Mouse (Mus musculus): ENCODE results near the gene Rimbp2.

The Rimbp2 gene

DNA sequence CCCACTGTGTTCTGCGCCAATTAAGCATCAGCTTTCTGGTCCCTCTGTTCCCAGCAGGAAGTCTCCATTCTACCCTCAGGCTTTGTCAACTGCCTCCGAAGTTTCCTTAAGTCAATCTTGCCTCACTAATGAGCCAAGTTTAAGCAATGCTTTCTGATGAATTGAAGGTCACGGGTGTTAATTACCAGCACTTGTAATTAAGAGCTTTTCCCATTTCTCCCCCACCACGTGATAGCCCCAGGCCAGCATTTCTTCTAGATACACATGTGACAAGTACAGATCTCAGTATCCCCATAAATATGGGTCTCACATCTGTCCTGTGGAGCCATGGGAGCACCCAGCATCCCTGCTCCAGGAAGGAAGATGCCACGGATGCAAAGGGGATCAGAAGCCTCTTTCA lies 20.5 kb downstream of the Rimbp2 start:
- DNase-seq, result no peak

DNA sequence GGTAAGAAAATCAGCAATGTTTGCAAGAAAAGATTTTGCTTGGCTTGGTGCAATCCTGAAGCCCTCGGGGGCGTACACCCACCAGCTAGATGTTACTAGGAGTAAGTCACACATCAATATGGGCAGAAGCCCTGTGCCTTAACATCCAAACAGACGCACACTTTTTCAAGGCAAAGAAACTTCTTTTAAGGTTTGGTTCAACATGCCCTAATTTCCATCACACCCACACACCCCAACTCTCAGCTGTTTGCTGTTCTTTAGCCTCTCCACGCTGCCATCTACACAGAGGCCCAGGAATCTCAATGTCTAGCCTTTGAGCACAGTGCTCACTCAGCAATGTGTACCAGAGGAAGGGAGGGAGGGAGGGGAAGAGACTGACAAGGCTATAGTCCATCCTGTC lies 28.2 kb downstream of the Rimbp2 start:
- DNase-seq, result no peak

DNA sequence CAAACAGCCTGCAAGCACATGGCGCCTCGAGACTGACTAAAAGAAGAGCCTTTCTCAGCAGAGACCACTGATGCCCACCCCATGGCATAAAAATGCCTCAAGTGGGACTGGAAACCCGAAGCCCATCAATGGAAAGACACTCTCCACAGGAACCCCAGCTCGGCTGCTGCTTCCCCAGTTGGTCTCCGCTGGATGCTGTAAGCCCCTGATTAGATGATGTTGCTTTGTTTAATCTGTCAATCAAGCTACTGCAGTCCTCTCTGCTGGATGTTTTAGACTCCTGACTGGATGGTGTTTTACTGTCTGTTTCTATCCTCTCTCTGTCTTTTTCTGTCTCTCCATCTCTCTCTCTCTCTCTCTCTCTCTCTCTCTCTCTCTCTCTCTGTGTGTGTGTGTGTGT lies 33.2 kb downstream of the Rimbp2 start:
- DNase-seq, result no peak

DNA sequence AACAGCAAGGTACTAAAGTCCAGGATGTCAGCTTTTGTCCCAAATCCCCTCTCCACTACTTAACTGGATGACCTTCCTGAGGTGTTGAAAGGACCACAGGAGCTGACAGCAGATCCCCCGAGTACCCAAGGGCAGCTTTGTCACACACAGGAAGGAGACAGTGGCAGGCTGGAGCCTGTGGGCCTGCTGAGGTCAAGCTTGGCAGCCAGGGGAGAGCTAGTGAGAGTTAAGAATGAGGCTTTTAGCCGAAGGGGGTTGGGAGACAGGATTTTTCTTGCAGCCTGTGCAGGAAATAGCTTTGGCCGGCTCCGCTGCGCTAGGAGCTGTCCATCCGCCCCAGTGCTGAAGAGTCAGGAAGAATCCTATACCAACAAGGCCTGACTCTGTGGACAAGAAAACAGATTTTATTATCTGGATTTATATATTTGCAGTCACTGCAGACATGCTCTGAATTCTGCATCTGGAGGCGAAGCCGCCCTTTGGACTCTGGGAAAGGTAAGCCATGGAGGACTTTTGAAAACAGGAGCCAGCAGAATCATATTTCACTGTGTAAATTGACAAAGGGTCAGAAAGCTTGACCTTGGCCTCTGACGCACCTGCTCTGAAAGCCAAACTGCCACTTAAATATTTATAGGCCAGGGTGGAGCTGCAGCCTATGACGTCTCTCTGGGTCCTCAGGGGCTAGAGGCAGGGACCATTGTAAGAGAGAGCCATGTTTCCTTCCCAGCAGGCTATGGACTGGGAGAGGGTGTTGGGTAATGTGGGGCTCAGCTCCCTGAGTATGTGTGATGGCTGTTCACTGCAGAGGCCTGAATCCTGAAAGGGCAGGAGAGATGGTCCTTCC lies 35.9 kb downstream of the Rimbp2 start:
- peak in 1 of 2 experiments; percentile 18 for DNase-seq

DNA sequence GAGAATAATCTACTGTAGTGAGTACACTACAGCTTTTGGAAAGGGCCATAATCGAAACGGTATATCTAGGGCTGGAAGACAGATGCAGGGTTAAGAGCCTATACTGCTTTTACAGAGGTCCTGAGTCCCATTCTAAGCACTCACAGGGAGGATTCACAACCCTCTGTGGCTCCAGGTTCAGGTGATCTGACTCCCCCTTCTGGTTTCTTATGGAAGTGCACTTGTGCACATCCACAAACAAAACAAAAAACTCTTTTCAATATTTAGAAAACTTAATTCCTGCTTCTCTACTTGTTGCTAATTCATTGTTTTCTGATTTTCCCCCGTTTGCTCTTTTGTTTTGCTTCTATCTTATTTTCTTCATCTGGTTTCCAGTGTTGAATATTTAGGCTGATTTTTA lies 39.5 kb downstream of the Rimbp2 start:
- no peak for DNase-seq

DNA sequence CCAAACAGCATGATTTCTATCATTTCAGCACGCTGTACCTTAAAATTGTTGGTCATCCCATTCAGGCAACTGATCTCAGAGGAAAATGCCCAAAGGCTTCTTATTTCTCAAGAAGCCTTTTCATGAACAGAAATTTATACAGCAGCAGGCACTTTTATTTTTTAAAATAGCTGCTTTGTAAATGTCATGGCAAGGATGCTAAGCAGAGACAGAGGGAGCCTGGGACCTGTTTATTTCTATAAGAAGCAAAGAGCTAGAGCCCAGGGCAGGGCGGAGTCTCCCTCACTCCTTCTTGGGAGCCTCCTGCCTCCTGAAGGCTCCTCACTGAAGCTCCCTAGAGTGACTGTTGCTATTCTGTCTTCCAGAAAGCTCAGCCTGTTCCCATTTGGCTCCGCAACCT lies 40.9 kb downstream of the Rimbp2 start:
- DNase-seq, result no peak

DNA sequence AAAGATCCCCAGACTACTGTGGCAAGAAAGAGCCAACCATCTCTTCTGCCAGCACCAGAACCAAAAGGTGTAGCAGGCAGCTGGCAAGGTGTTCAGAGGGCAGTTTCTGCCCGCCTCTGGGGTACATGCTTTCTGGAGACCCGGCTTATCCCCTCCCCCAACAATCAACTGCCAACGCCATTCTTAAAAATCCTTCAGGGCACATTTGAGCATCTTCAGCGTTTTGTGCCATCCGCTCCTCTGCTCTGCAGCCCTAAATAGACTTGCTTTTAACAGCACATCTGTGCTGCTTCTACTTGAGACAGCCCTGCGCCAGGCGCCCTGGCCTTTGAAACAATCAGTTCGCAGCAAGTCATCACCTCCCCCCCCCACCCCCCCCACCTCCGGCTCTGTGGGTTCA lies 41.7 kb downstream of the Rimbp2 start:
- DNase-seq, result no peak

DNA sequence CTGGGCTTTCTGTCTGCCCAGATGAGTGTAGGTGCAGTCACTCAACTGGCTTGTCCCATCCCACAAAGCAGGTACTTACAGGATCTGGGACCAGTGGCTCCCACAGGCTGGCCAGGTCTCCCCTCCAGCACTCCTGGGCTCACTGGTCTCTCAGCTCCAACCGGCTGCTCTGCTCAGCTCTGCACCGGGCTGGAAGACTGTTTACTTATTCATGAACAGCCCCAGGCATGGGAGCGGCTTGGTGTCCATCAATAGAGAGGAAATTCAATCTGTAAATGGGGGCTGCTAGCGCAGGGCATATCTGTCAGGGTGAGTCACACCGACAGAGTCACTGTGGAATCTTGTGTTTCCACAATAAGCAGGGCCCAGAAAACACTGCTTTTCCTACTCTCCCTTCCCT lies 49.2 kb downstream of the Rimbp2 start:
- no peak for DNase-seq

DNA sequence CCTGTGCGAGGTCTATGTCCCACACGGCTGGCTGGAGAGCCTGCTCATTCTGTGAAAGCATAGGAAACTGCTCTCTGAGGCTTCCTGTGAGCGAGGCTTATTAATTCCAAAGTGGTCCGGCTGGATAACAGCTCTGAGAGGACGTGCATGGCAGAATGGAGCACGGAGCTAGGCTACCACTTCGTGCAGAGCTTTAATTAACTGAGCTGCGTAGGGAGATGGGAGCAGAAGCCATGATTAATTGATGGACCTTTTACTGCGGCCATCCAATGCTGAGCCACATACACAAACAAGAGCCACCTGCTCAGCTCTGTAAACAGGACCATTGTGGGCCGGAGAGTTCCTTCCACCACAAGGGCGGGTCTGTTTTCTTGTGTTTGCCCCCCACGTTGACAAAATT lies 50.2 kb downstream of the Rimbp2 start:
- DNase-seq, result no peak

DNA sequence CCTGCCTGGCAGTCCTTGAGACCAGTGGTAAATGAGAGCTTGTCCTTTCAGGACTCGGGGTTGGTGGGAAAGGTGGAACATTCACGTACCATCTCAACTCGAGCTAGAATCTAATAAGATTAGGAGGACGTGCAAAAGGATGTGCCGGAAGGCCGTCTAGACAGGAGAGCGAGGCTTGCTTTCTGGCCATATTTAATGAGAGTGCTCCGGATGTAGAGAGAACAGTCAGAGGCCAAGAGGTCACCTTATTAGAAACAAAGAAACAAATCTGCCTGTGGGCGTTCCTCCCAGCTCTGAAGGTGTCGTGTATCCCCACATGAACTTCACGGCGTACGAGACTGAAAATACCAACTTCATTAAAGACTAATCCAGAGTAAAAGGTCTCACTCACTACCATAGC lies 53.3 kb downstream of the Rimbp2 start:
- no peak for DNase-seq

DNA sequence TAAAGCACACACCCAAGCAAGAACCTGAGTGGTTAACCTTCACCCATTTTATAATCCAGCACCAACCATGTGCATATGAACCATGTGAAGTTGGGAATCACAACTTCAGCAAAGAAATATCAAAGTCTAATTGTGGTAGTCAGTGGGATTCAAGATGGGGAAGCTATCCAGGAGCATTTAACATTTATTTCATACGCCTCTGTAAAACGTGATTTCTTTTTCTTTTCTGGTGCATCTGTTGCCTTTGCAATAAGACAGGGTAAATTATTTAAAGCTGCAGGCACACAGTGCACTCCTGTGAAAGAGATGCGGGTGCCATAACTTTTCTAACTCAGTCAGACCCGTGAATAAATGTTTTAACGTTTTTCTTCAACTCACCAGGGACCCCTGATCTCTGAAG lies 58.4 kb downstream of the Rimbp2 start:
- no peak for DNase-seq

DNA sequence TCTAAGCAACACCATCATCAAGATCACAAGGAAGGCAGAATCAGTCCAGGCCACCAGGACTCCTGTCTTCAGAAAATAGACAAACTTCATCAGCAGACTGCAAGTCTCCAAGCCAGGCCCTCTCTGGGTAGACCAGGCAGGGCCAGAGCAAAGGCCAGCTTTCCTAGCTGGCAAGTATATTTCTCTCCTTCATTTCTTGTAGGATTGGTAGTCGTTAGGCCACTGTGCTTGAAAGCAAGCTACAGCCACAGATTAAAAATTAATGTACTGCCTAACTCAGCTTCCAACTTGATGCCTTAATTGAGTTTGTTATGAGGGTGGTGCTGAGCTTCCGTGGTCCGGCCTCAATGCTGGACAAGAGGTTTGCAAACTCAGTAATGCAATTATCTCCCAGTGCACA lies 65.7 kb downstream of the Rimbp2 start:
- DNase-seq, result no peak

DNA sequence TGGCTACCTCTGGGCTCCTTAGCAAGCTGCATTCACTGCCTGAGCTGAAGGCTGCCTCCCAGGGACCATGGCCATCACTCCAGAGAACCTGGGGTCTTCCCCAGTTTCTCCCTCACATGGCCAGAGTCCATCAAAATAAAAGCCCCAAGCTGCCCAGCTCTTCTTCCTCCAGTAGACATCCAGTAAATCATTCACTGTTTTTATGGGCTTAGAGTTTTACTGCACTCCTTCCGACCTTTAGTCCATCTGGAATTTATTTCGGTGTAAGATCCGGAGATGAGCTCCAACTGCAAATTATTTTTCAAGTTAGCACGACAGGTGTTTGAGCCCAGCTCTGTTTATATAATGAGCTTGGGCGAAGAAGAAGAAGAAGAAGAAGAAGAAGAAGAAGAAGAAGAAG lies 69.0 kb downstream of the Rimbp2 start:
- DNase-seq, result no peak

DNA sequence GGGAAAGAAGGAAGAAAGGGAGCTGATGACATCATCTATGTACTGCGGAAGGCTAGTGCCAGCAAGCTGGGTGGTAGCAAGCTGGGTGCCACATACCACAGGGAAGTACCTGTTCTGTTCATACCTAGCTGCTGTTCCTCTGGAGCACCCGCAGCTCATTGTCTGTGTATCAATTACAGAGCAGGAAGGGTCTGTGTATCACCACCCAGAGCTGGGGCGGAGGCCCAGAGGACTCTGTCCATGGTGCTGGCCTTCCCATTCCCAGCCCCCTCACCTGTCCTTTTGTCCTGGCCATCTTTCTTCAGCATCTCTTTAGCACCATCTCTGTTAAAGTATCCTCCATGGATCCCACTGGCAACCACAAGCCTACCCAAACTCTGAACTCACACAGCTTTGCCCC lies 74.2 kb downstream of the Rimbp2 start:
- DNase-seq, result no peak

DNA sequence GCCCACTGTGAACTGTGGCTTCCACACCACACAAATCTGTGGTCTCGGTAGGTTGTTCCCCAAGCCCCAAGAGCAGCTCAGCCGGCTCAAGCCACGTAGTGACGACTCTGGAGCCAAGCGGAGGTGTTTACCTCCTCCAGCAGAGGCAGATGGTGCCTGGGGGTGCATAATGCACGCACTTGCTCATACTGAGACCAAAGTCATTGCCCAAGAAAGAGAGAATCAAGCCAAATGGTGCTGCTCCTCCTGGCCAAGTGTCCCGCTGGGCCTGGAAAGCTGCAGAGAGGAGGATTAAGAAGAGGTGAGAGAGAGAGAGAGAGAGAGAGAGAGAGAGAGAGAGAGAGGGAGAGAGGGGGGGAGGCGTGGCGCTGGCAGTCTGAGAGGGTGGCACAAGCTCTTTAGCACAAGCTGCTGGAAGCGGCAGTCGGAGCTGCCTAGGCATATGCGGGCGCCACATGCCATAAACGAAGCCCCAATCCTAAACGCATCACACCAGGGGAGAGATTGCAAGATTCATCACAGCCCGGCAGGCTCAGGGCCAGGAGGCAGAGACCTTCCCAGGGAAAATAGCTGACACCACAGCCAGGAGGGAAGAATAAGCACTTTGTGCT lies 75.8 kb downstream of the Rimbp2 start:
- peak; percentile 64 to 83 for DNase-seq

DNA sequence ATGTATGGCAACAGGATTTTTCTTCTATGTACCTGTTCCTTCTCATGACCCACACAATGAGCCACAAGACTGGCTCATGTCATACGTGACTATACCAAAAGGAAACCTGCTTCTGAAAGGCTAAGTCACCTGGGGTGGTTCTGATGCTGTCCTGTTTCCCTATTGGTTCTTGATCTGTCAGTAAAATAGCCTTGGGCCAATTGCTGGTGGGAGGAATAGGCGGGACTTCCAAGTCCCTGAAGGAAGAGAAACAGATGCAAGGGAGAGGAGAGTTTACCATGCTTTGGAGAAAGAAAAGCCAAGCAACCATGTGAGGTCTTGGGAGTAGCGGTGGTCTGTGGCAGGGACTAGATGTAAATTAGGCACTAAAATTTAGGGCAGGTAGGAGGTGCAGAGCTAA lies 81.6 kb downstream of the Rimbp2 start:
- DNase-seq, result no peak

DNA sequence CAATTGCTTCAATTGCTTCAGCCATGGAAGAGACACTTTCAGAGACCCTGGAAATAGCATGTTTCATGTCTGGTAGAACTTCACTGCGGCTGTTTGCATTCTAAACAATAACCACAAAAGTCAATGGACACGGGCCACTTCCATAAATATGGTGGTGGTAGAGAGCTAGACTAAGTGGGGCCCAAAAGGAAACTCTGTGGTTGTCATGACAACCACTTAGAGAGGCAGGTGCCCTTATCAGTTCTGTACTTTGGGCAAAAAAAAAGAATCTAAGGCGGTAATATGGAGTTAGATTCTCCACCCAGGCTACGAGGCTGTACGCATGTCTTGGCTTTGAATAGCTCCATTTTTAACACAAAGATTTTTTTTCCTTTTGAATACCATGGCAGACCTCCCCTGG lies 86.5 kb downstream of the Rimbp2 start:
- no peak for DNase-seq

DNA sequence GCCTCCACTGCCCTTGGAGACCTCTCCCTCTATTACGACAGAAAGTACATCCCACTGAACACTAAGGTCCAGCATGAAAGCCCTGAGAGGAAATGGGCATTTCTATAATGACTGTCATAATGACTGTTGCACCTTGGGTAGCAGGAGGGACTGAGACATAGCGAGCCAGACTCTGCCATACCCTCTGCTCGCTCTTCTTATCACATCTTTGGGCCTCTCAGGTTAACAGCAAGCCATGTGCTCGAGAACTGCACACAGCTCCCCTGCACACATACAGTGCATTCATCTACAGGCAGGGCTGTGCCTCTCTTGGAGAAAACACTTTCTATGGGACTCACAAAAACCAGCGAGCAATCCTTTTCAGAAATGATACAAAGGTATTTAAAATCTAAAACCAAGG lies 87.0 kb downstream of the Rimbp2 start:
- DNase-seq, result no peak

DNA sequence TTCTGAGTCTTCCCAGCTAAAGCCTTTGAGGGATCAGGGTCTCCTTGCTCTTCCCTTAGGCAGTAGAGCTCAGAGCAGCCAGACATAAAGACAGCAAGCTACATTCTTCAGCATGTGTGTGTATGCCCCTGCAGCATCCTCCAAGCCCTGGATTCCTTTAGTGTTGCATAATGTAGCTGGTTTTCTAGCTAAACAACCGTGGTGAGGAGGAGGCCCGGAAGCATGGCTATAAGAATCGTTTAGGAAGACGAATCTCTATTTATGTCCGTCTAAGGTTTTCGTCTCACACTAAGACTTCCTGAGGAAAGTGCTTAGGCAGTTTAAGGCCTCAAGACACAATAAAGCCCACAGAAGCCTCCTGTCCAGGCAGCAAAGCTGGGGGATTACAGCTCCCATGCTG lies 89.8 kb downstream of the Rimbp2 start:
- DNase-seq, result no peak

DNA sequence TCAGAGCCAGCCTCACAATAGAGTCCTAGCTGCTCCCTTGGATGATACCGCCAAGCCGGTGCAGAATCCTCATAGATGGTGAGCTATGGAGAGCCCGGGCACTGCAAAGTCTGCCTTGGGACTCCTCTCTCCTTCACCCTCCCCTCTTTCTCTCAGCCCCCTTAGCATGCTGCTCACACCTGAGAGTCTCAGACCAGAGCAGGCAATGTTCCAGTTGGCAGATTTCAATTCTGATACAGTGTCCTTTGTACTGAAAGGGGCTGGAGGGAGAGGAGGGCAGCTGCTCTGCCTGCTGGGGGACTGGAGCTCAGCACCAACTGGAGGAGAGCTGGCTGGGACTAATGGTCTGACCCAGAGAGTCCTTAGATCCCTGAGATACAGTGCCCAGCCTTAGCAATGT lies 92.4 kb downstream of the Rimbp2 start:
- DNase-seq, result no peak

DNA sequence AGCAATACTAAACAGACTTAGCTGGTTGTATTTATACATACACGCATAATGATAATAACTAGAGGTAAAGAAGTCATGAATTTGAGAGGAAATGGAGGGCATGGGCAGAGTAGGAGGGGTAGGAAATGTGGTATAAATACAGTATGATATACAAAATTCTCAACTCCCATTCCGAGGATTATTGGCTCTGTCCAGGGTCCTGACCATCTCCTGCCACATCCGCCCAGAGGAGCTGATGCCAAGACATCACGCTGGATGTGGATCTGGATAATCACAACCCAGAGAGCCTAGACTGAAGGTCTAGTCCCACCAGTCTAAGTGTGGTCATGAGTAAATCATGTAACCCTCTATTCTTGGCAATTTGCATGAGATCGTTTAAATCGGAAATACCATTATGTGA lies 100.5 kb downstream of the Rimbp2 start:
- DNase-seq, result no peak

DNA sequence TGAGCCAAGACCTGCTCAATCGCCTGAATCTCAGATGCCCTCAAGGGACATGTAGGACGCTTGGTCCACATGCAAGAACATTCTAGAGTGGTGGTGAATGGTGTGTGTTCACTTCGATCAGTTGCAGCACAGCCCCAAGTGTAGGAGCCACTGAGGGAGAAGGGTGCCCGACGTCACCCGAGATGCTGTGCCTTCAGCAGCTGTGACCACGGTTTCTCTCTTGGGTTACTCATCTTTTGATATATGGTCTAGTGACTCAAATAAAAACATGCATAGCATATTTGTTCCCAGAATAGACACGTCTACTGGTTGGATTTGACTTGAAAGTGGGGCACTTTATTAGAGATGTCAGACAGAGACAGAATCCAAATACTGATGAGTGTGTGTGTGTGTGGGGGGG lies 105.5 kb downstream of the Rimbp2 start:
- no peak for DNase-seq

DNA sequence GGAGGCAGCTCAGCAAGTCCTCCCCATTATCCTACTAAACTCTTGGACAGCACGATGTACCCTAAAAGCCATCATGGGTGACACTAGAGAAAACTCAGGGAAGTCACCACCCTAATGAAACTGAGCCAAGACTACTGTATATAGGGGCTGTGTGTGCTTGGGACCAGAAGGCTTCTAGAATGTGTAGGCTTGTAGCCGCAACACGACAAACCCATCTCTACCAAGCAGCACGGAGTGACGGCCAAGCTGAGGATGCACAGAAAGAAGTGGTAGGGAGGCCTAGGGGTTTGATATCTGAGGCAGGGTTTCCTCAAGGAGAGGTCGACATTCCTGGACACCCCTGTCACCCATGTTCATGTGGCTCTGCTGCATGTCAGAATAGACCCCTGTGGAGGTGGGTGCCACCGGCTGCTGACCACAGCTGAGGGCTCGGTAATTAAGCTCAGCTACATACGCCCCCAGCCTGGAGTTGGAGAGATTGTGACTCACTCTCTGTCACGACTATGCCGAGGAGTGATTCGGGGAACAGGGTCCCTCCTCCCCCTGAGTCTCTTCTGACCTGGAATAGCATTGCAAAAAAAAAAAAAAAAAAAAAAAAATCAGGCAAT lies 106.7 kb downstream of the Rimbp2 start:
- no peak for DNase-seq

DNA sequence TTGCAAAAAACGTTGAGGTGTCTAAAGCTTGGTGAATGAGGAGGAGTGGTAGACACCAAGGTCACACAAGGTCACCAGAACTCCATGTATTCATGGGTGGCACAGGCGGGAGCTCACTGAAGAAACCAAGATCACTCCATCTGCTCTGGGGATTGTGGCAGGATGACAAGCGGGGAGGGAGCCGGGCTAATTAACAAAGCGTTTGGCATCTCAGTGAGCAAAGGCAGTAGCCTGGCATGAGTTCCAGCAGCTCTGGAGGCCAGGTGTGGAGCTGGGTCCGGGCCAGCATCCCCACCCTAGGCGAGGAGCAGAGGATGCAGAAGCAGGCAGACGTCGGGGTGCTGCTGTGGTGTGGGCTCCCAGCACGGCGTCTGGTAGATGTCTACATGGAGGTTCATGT lies 108.3 kb downstream of the Rimbp2 start:
- DNase-seq, result no peak

Measured in cerebellum, postnatal 25 days (tissue).